Mouse (Mus musculus): ENCODE results near the gene Dmd. TPM values are rescaled to one million over a fixed set of nuclear protein-coding genes. Genes with fewer than 3 reads are reported as not detected.
"Not testable (repeated sequence)": the region's sequence is repeated elsewhere in the genome, so short reads cannot be mapped to it uniquely, and the experiment has no call there.

The Dmd gene
- polyA plus RNA-seq, 1 experiment from 2014 or later = 31.6 TPM

DNA sequence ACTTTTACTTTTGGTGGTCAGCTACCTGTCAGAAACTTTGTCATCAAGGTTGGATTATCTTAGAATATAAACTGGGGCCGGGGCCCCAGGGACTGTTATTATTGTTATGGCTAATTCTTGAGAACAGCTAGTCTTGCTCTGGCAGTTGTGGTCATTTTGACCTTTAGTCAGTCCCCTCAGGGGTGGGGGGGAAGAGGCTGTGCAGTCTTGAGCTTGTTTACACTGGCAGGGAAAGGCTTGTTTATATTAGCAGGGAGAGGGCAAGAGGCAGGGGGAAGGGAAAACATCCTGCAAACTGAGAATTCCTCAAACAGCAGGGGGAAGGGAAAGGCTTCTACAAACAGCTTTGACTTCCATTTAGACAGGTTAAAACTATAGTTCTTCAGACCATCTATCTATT is 726.3 kb downstream of the Dmd start:
- H3K4me2 ChIP-seq (ENCODE audit: low read depth, low read length) = no peak overlapping the region
- 60% methylated on average over 1 of the region's 1 CpGs for WGBS
- H3K4me3 ChIP-seq (ENCODE audit: low read length) = no peak overlapping the region
- H3K27ac ChIP-seq (ENCODE audit: low read length) = no peak overlapping the region
- H3K36me3 ChIP-seq (ENCODE audit: control insufficient read depth, insufficient read depth) = no peaks in the 10 kb centered on the region
- H3K9me3 ChIP-seq (replicated peaks; ENCODE audit: control insufficient read depth, low read length) = no peaks in the 10 kb centered on the region
- H3K9ac ChIP-seq (ENCODE audit: low read length) = no peak overlapping the region
- no peaks in the 10 kb centered on the region for H3K27me3 ChIP-seq (ENCODE audit: control insufficient read depth, insufficient read depth, low read length)
- no peaks in the 10 kb centered on the region for H3K4me1 ChIP-seq (ENCODE audit: control insufficient read depth, insufficient read depth, low read length)
- ATAC-seq (replicated peaks; ENCODE audit: extremely low read depth, insufficient read depth, low FRiP score) = no peak

DNA sequence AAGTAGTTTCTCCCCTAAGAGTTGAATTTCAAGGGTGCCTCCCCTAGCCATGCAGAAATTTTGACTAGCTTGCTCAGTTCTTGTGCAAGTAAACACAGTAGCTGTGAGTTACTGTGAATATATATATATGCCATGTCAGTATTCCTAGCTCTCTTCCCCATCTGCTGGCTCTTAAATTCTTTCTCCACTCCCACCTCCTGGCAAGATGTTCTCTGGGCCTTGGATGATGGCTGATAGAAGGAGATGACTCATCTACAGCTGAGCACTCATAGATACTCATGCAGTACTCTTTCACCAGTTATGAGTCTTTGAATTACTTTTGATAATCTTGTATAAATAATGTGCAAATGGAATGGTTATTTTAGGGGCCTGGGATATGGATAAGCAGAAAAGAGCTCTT is 737.9 kb downstream of the Dmd start:
- no peak overlapping the region for H3K4me2 ChIP-seq (ENCODE audit: low read depth, low read length)
- ATAC-seq (replicated peaks; ENCODE audit: extremely low read depth, insufficient read depth, low FRiP score) = no peak
- H3K27me3 ChIP-seq (ENCODE audit: control insufficient read depth, insufficient read depth, low read length) = no peaks in the 10 kb centered on the region
- H3K27ac ChIP-seq (ENCODE audit: low read length) = no peak overlapping the region
- no peak overlapping the region for H3K4me3 ChIP-seq (ENCODE audit: low read length)
- H3K9ac ChIP-seq (ENCODE audit: low read length) = no peak overlapping the region
- no peaks in the 10 kb centered on the region for H3K4me1 ChIP-seq (ENCODE audit: control insufficient read depth, insufficient read depth, low read length)
- H3K36me3 ChIP-seq (ENCODE audit: control insufficient read depth, insufficient read depth) = no peaks in the 10 kb centered on the region
- no peaks in the 10 kb centered on the region for H3K9me3 ChIP-seq (replicated peaks; ENCODE audit: control insufficient read depth, low read length)

DNA sequence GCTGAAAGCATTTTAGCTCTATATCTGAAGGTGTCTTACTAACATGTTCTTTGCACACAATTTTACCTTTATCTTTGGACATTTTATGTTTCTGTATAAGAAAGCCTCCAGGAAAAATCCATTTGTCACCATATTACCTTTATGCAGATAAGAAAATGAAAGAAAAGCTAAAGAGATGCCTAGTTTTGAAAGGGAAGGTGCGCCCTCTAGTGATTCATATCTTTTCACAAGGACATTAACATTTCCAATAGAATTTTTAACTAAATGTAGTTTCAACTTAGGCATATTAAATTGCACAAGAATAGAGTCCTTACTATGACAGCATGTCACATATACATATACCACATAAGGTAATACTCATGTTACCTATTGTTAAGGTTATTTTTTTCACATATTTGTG is 791.9 kb downstream of the Dmd start:
- Histone ChIP-seq H3K4me1 (ENCODE audit: control insufficient read depth, insufficient read depth, low read length) (no peaks in the 10 kb centered on the region), H3K4me3 (ENCODE audit: low read length) (no peak overlapping the region), H3K9ac (ENCODE audit: low read length) (no peak overlapping the region), H3K27ac (ENCODE audit: low read length) (no peak overlapping the region), H3K27me3 (ENCODE audit: control insufficient read depth, insufficient read depth, low read length) (no peaks in the 10 kb centered on the region), H3K36me3 (ENCODE audit: control insufficient read depth, insufficient read depth) (no peaks in the 10 kb centered on the region), H3K4me2 (ENCODE audit: low read depth, low read length) (no peak overlapping the region), H3K9me3 (replicated peaks; ENCODE audit: control insufficient read depth, low read length) (no peaks in the 10 kb centered on the region)
- ATAC-seq (replicated peaks; ENCODE audit: extremely low read depth, insufficient read depth, low FRiP score) = no peak
- WGBS = 16% methylated on average over 1 of the region's 1 CpGs

DNA sequence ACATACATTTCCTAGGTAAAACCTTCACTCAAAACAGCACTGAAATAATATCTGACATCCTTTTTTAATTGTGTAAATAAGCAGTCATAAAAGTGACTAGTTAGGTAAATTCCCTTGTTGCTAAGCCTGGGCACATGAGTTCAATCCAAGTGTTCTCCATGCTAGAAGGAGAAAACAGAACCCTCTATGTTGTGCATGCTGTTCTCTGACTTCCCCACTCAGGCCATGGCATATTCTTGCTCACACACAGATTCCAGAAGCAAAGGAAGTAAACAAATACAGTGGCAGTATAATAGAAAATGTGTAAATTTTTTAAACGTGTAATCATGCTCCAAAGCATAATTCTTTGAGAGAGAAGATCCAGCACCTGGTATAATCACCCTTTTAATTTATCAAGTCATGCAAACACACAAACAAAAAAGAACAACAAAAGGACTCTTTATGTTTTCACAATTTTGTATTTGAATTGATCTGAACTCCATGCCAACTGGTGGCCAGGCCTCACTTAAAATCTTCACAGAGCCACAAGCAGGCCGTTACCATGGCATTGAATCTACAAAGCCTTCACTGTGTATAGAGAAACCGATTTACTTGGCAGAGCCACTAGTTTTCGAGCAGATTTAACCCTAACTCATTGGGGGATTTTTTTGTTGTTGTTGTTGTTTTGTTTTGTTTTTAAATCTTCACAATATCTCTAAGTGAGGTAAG is 797.8 kb downstream of the Dmd start:
- WGBS = 62% methylated on average over 4 of the region's 4 CpGs
- no peak overlapping the region for H3K4me3 ChIP-seq (ENCODE audit: low read length)

DNA sequence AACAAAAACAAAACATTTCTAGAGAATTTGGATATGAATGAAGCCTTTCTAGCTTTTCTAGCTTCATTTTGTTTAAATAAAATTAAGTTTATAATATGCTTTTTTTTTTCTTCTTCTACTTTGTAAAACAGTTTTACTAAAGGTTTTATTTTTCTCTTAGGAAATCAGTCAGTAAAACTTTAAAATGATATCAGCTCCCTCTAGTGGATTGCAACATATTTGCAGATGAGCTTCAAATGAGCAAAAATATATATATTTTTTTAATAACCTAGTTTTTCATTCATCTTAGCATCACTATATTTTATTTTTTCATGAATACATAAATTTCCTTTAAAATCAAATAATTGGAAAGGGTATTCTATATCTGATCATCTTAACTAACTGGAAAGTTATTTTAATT is 838.7 kb downstream of the Dmd start:
- ATAC-seq (replicated peaks; ENCODE audit: extremely low read depth, insufficient read depth, low FRiP score) = no peak
- no peak overlapping the region for H3K9ac ChIP-seq (ENCODE audit: low read length)
- no peak overlapping the region for H3K4me2 ChIP-seq (ENCODE audit: low read depth, low read length)
- no peaks in the 10 kb centered on the region for H3K27me3 ChIP-seq (ENCODE audit: control insufficient read depth, insufficient read depth, low read length)
- H3K36me3 ChIP-seq (ENCODE audit: control insufficient read depth, insufficient read depth) = no peaks in the 10 kb centered on the region
- H3K9me3 ChIP-seq (replicated peaks; ENCODE audit: control insufficient read depth, low read length) = no peaks in the 10 kb centered on the region
- no peaks in the 10 kb centered on the region for H3K4me1 ChIP-seq (ENCODE audit: control insufficient read depth, insufficient read depth, low read length)
- no peak overlapping the region for H3K27ac ChIP-seq (ENCODE audit: low read length)
- H3K4me3 ChIP-seq (ENCODE audit: low read length) = no peak overlapping the region

More for the DNA sequence above, 797.8 kb downstream of the Dmd start:
- Histone ChIP-seq H3K36me3 (ENCODE audit: control insufficient read depth, insufficient read depth) (no peaks in the 10 kb centered on the region), H3K4me1 (ENCODE audit: control insufficient read depth, insufficient read depth, low read length) (no peaks in the 10 kb centered on the region), H3K9me3 (replicated peaks; ENCODE audit: control insufficient read depth, low read length) (no peaks in the 10 kb centered on the region), H3K9ac (ENCODE audit: low read length) (no peak overlapping the region), H3K27ac (ENCODE audit: low read length) (no peak overlapping the region), H3K4me2 (ENCODE audit: low read depth, low read length) (no peak overlapping the region), H3K27me3 (ENCODE audit: control insufficient read depth, insufficient read depth, low read length) (no peaks in the 10 kb centered on the region)
- no peak for ATAC-seq (replicated peaks; ENCODE audit: extremely low read depth, insufficient read depth, low FRiP score)

DNA sequence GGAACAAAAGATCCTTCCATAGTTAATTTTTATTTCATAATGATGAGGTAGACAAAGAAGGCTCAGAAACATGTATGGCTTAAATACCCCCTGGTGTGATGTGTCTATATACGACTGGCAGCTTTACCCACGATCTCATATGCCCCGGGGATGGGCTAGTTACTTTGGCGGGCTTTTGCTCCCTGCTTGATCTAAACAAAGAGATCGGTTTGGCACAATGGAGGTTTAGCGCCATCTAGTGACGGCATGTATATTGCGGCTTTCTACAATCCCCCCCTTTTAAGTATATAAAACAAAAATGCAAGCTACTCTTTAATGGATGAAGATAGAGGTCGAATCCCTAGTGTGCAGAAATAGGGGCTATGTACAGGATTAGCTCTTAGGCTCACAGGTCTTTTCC is 918.8 kb downstream of the Dmd start:
- H3K36me3 ChIP-seq (ENCODE audit: control insufficient read depth, insufficient read depth); H3K27me3 ChIP-seq (ENCODE audit: control insufficient read depth, insufficient read depth, low read length); H3K4me3 ChIP-seq (ENCODE audit: low read length); ATAC-seq (replicated peaks; ENCODE audit: extremely low read depth, insufficient read depth, low FRiP score); H3K4me1 ChIP-seq (ENCODE audit: control insufficient read depth, insufficient read depth, low read length); H3K4me2 ChIP-seq (ENCODE audit: low read depth, low read length); H3K9me3 ChIP-seq (replicated peaks; ENCODE audit: control insufficient read depth, low read length); H3K9ac ChIP-seq (ENCODE audit: low read length); H3K27ac ChIP-seq (ENCODE audit: low read length): not testable (repeated sequence)
- WGBS = 35% methylated on average over 9 of the region's 9 CpGs

DNA sequence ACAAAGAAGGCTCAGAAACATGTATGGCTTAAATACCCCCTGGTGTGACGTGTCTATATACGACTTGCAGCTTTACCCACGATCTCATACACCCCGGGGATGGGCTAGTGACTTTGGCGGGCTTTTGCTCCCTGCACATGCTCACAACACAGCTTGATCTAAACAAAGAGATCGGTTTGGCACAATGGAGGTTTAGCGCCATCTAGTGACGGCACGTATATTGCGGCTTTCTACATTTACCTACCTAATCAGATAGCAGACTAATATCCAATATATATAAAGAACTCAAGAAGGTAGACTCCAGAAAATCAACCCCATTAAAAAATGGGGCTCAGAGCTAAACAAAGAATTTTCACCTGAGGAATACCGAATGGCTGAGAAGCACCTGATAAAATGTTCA is 926.7 kb downstream of the Dmd start:
- H3K4me3 ChIP-seq (ENCODE audit: low read length); H3K4me2 ChIP-seq (ENCODE audit: low read depth, low read length); H3K27ac ChIP-seq (ENCODE audit: low read length); H3K9me3 ChIP-seq (replicated peaks; ENCODE audit: control insufficient read depth, low read length); H3K36me3 ChIP-seq (ENCODE audit: control insufficient read depth, insufficient read depth); H3K4me1 ChIP-seq (ENCODE audit: control insufficient read depth, insufficient read depth, low read length); ATAC-seq (replicated peaks; ENCODE audit: extremely low read depth, insufficient read depth, low FRiP score); H3K27me3 ChIP-seq (ENCODE audit: control insufficient read depth, insufficient read depth, low read length); H3K9ac ChIP-seq (ENCODE audit: low read length): not testable (repeated sequence)
- WGBS = 83% methylated on average over 11 of the region's 11 CpGs

DNA sequence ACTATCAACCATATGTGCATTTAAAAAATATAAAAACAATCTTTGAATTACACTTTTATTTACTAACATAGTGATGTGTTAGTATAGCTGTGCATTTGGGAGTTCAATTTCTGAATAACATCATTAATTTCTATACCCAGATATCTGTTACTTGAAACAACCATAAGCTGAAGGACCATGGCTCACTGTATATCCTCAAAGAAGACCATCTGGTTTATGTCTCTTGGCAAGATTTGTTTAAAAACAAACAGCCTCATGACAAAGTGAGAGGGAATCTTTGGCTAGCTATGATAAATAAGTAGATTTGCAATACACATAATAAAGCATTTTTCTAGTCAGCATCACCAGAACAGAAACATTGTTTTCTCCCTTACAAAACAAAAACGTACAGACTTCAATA is 1027.2 kb downstream of the Dmd start:
- no peaks in the 10 kb centered on the region for H3K36me3 ChIP-seq (ENCODE audit: control insufficient read depth, insufficient read depth)
- H3K4me3 ChIP-seq (ENCODE audit: low read length) = no peak overlapping the region
- 48% methylated on average over 1 of the region's 1 CpGs for WGBS
- H3K9me3 ChIP-seq (replicated peaks; ENCODE audit: control insufficient read depth, low read length) = no peaks in the 10 kb centered on the region
- ATAC-seq (replicated peaks; ENCODE audit: extremely low read depth, insufficient read depth, low FRiP score) = no peak
- H3K27ac ChIP-seq (ENCODE audit: low read length) = no peak overlapping the region
- no peaks in the 10 kb centered on the region for H3K4me1 ChIP-seq (ENCODE audit: control insufficient read depth, insufficient read depth, low read length)
- H3K9ac ChIP-seq (ENCODE audit: low read length) = no peak overlapping the region
- H3K27me3 ChIP-seq (ENCODE audit: control insufficient read depth, insufficient read depth, low read length) = no peaks in the 10 kb centered on the region
- H3K4me2 ChIP-seq (ENCODE audit: low read depth, low read length) = no peak overlapping the region

DNA sequence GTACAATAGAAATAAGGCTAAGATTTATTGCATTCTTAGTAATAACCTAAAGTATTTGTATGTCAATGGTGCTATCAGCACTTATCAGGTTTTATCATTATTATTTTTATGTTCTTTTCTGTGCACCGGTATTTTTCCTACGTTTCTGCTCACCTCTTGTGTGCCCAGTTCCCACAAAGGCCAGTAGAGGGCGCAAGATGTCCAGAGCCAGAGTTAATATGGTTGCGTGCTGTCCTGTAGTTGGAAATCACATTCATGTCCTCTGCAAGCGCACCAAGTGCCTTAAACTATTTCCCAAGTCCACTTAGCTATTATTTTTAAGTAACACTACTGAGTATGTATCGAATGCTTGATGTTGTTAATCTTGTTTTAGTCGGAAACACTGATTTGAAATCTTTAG is 1052.6 kb downstream of the Dmd start:
- H3K4me1 ChIP-seq (ENCODE audit: control insufficient read depth, insufficient read depth, low read length) = no peaks in the 10 kb centered on the region
- WGBS = 33% methylated on average over 7 of the region's 7 CpGs
- H3K27ac ChIP-seq (ENCODE audit: low read length) = no peak overlapping the region
- H3K9me3 ChIP-seq (replicated peaks; ENCODE audit: control insufficient read depth, low read length) = no peaks in the 10 kb centered on the region
- H3K27me3 ChIP-seq (ENCODE audit: control insufficient read depth, insufficient read depth, low read length) = no peaks in the 10 kb centered on the region
- no peak for ATAC-seq (replicated peaks; ENCODE audit: extremely low read depth, insufficient read depth, low FRiP score)
- H3K4me3 ChIP-seq (ENCODE audit: low read length) = no peak overlapping the region
- H3K9ac ChIP-seq (ENCODE audit: low read length) = no peak overlapping the region
- H3K4me2 ChIP-seq (ENCODE audit: low read depth, low read length) = no peak overlapping the region
- no peaks in the 10 kb centered on the region for H3K36me3 ChIP-seq (ENCODE audit: control insufficient read depth, insufficient read depth)

All from heart, embryonic 16.5 days (tissue).